Mouse (Mus musculus) embryonic facial prominence, embryonic 15.5 days (tissue): ENCODE measurements around the gene Orai2. TPM values are rescaled to one million over a fixed set of nuclear protein-coding genes. Genes with fewer than 3 reads are reported as not detected.
A peak's percentile ranks its signal among the peaks of the same experiment; 100 is the strongest.

Experiments used
- ATAC-seq: fragments of 200-750 bp; cut with Nextera tagmentation; 2 replicates; pipeline ENCODE4 v1.8.0; 2017; ENCODE audit warnings: low read depth, moderate TSS enrichment; ENCODE audit not compliant: insufficient number of reproducible peaks, low FRiP score, low TSS enrichment
- H3K27ac ChIP-seq: fragments of 300-500 bp; sonication (generic); replicated peaks from 2 replicates; pipeline ENCODE4 v1.5.1; 2015; ENCODE audit warnings: mild to moderate bottlenecking, inconsistent platforms
- H3K27me3 ChIP-seq: fragments of 300-500 bp; sonication (generic); 2 replicates; pipeline ENCODE4 v1.6.1; 2015; ENCODE audit warnings: inconsistent platforms
- H3K36me3 ChIP-seq: fragments of 300-500 bp; sonication (generic); 2 replicates; pipeline ENCODE4 v1.6.1; 2015; ENCODE audit warnings: mild to moderate bottlenecking, inconsistent platforms
- H3K4me1 ChIP-seq: fragments of 300-500 bp; sonication (generic); 2 replicates; pipeline ENCODE4 v1.6.1; 2015; ENCODE audit warnings: inconsistent platforms
- H3K4me2 ChIP-seq: fragments of 300-500 bp; sonication (generic); replicated peaks from 2 replicates; pipeline ENCODE4 v1.6.1; 2015; ENCODE audit warnings: mild to moderate bottlenecking, inconsistent platforms
- H3K4me3 ChIP-seq: fragments of 300-500 bp; sonication (generic); replicated peaks from 2 replicates; pipeline ENCODE4 v1.5.1; 2015; ENCODE audit warnings: mild to moderate bottlenecking, inconsistent platforms
- H3K9ac ChIP-seq: fragments of 300-500 bp; sonication (generic); 2 replicates; pipeline ENCODE4 v1.6.1; 2015; ENCODE audit warnings: inconsistent platforms
- H3K9me3 ChIP-seq: fragments of 300-500 bp; sonication (generic); replicated peaks from 2 replicates; pipeline ENCODE4 v1.6.1; 2016; ENCODE audit warnings: inconsistent platforms
- WGBS: fragments of 180-500 bp; shearing (Covaris S2); methylation state at CpG from one replicate; pipeline ENCODE4 v1.1.7; 2015; 5-methylcytosine and 5-hydroxymethylcytosine counted together
- polyA plus RNA-seq: library from polyadenylated mRNA; unstranded; fragments of >200 nt; fragmentation: Nextera tagmentation; extraction: Ambion mirVana; gene quantifications from 2 replicates; pipeline ENCODE4 v1.2.1, GENCODE M21; 2015

Orai2 gene
- polyA plus RNA-seq, 1 experiment from 2014 or later, result 18.3 TPM

- Histone ChIP-seq H3K27me3 (no peaks in the 10 kb centered on the region), H3K4me2 (peak overlapping the region; percentile 85), H3K27ac (peak overlapping the region; percentile 82; the same call in 1 of the 2 replicates), H3K4me1 (peaks cover 11% of the 10 kb centered on the region), H3K4me3 (peak overlapping the region; percentile 95), H3K36me3 (peaks cover 27% of the 10 kb centered on the region), H3K9ac (no peak overlapping the region), H3K9me3 (no peaks in the 10 kb centered on the region)
- 27% methylated on average over 11 of the region's 11 CpGs for WGBS
- ATAC-seq, result no peak
Observed at GRCm38 (mm10) chr5:136199526-136199925, 29.0 kb upstream of the Orai2 start.

DNA sequence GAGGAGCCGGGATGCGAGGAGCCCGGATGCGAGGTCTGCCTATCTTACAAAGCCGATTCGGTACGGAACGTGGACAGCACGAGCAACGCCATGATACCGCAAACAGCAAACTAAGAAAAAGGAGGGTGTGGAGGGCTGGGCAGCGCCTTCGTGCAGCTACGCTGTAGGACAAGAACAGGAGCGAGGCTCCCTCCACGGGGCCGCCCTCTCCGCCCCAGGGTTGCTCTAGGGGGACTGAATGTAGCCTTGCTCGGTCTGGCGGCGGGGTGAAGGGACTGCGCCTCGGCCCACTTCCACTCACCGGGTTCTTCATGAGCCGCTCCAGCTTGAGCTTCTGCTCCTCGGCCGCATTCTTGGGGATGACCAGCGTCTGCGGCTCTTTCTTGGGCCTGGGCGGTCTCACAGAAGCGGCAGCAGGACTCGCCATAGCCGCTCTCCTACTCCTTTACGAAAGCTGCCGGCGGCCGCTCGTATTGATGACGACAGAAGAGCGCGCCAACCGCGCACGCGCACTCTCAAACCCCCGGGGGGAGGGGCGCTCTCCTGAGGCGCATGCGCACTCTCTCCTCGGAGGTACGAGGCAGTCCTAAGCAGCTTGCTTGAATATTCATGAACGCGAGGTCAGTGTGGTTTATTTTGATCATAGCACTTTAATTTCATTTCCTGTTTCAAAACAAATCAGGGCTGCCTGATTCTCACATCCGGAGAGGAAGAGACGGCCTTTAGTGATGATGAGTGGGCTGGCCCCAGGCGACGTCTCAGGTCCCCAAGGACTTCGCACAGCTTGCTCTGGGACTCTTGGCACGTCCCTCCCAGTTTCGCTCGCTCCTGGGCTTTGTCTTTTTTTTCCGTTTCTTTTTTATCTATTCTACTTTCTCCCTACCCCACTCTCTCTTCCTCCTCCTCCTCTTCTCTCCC lies 28.2 kb upstream of the Orai2 start, which contains the start of gene Prkrip1:
Gene Prkrip1, minus strand, starts transcription at position 490 of the 918 bp plus-strand sequence.
- peak within 1 kb of the TSS; percentile 82 for H3K27ac ChIP-seq
- peak within 1 kb of the TSS; percentile 85 for H3K4me2 ChIP-seq
- H3K9ac ChIP-seq, result peak within 1 kb of the TSS; percentile 87
- peaks cover 35% of the 10 kb centered on the region for H3K36me3 ChIP-seq
- H3K9me3 ChIP-seq, result no peaks in the 10 kb centered on the region
- peak; percentile 88 for ATAC-seq
- no peaks in the 10 kb centered on the region for H3K27me3 ChIP-seq
- H3K4me3 ChIP-seq, result peak within 1 kb of the TSS; percentile 95
- WGBS, result under 1% methylated on average over 62 of the region's 62 CpGs
- H3K4me1 ChIP-seq, result peaks cover 11% of the 10 kb centered on the region

GRCm38 (mm10) chr5:136191870-136192269 lies 21.4 kb upstream of the Orai2 start:
- no peak overlapping the region for H3K4me3 ChIP-seq
- H3K27ac ChIP-seq, result no peak overlapping the region
- peaks cover 86% of the 10 kb centered on the region for H3K36me3 ChIP-seq
- no peaks in the 10 kb centered on the region for H3K4me1 ChIP-seq
- H3K9me3 ChIP-seq, result no peaks in the 10 kb centered on the region
- 80% methylated on average over 7 of the region's 7 CpGs for WGBS
- H3K4me2 ChIP-seq, result no peak overlapping the region
- no peak overlapping the region for H3K9ac ChIP-seq
- ATAC-seq, result no peak
- H3K27me3 ChIP-seq, result no peaks in the 10 kb centered on the region

DNA sequence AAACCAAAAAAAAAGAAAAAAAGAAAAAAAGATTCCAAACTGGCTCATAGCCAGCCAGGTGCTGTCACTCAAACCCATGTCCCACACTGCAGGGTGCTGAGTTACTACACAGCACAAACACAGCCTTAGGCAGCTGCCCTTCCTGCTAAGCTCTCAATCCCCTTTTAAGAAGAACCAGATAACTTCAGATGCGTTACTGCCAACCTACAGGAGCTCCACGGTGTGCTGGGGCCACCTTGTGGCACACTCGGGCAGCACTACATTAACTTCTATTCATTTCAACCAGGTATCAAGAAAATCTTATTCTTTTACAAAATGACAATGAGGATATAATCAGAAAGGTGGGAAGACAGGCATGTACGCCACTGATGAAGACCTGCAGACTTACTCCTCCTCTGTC lies 16.2 kb upstream of the Orai2 start:
- no peaks in the 10 kb centered on the region for H3K4me1 ChIP-seq
- H3K36me3 ChIP-seq, result peaks cover 68% of the 10 kb centered on the region
- no peak overlapping the region for H3K9ac ChIP-seq
- no peaks in the 10 kb centered on the region for H3K27me3 ChIP-seq
- no peaks in the 10 kb centered on the region for H3K9me3 ChIP-seq
- no peak overlapping the region for H3K4me2 ChIP-seq
- WGBS, result 31% methylated on average over 4 of the region's 4 CpGs
- no peak for ATAC-seq
- H3K4me3 ChIP-seq, result no peak overlapping the region
- no peak overlapping the region for H3K27ac ChIP-seq

GRCm38 (mm10) chr5:136183766-136184165 lies 13.3 kb upstream of the Orai2 start:
- WGBS, result 91% methylated on average over 7 of the region's 7 CpGs

DNA sequence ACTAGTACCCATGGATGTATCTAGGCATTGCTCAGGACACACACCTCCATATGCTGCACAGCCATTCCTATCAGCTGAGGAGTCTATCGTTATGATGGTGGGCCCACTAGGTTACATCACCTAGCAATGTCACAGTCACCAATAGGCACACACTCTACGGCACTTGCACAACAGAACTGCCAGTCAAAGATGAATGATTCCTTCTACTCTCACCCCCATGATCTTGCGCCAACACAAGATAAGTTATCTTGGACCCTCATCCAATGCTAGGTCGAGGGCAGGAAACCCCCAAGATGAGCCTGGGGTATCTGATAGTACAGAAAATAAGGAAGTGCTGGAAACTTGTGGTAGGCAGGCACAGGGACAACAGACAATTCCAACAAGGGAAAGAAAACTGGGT lies 12.3 kb upstream of the Orai2 start:
- Histone ChIP-seq H3K4me3 (no peak overlapping the region), H3K9ac (no peak overlapping the region), H3K4me2 (no peak overlapping the region), H3K27me3 (no peaks in the 10 kb centered on the region), H3K27ac (no peak overlapping the region), H3K4me1 (no peaks in the 10 kb centered on the region), H3K9me3 (no peaks in the 10 kb centered on the region), H3K36me3 (peaks cover 73% of the 10 kb centered on the region)
- ATAC-seq, result no peak
- 95% methylated on average over 4 of the region's 4 CpGs for WGBS

More at GRCm38 (mm10) chr5:136183766-136184165, 13.3 kb upstream of the Orai2 start:
- H3K27ac ChIP-seq, result no peak overlapping the region
- no peaks in the 10 kb centered on the region for H3K4me1 ChIP-seq
- H3K4me2 ChIP-seq, result no peak overlapping the region
- no peak overlapping the region for H3K9ac ChIP-seq
- H3K4me3 ChIP-seq, result no peak overlapping the region
- no peaks in the 10 kb centered on the region for H3K9me3 ChIP-seq
- H3K36me3 ChIP-seq, result peaks cover 74% of the 10 kb centered on the region
- no peak for ATAC-seq
- H3K27me3 ChIP-seq, result no peaks in the 10 kb centered on the region

GRCm38 (mm10) chr5:136182049-136182448 lies 11.5 kb upstream of the Orai2 start:
- no peak for ATAC-seq
- H3K4me3 ChIP-seq, result no peak overlapping the region
- no peak overlapping the region for H3K27ac ChIP-seq
- H3K9me3 ChIP-seq, result no peaks in the 10 kb centered on the region
- peaks cover 69% of the 10 kb centered on the region for H3K36me3 ChIP-seq
- 88% methylated on average over 6 of the region's 6 CpGs for WGBS
- H3K9ac ChIP-seq, result no peak overlapping the region
- H3K27me3 ChIP-seq, result no peaks in the 10 kb centered on the region
- no peak overlapping the region for H3K4me2 ChIP-seq
- H3K4me1 ChIP-seq, result no peaks in the 10 kb centered on the region

DNA sequence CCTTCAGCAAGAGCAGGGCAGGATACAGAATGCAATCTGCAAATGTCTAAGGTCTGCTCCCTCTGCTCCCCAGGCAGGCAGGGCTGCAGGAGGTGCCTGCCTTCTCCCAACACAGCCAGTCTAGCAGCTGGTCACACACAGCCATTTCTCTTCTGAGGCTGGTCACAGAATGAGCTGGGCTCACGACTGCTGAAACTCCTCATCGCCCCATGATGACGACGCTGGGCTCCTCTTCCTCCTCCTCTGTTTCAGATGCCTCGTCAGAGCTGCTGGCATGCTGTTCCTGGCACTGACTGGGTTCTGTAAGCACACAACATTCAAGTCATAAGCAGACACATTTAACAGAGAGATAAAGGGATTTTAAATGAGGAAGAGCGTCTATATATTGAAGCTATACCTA lies 10.7 kb upstream of the Orai2 start:
- no peak overlapping the region for H3K27ac ChIP-seq
- no peak overlapping the region for H3K4me3 ChIP-seq
- 88% methylated on average over 6 of the region's 6 CpGs for WGBS
- H3K9me3 ChIP-seq, result no peaks in the 10 kb centered on the region
- no peaks in the 10 kb centered on the region for H3K27me3 ChIP-seq
- H3K9ac ChIP-seq, result no peak overlapping the region
- no peak overlapping the region for H3K4me2 ChIP-seq
- no peaks in the 10 kb centered on the region for H3K4me1 ChIP-seq
- peaks cover 65% of the 10 kb centered on the region for H3K36me3 ChIP-seq
- ATAC-seq, result no peak

DNA sequence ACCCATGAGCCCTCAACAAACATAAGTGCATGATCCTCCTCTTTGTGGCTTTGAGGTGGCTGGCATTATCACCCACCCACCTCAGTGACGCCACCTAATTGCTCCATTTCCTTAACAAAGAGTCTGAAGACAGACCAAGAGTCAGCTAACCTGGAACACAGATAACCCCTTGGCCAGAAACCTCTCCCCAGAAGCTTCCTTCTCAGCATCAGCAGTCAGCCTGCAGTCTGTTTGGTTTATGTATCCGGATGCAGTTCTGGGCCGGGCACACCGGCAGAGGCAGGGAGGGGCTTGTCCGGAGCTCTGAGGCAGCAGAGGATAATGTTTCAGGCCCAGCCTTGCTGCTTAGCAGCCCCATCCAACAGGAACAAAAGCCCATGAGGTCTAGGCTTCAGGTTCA lies 9.1 kb upstream of the Orai2 start:
- no peak overlapping the region for H3K4me2 ChIP-seq
- H3K9ac ChIP-seq, result no peak overlapping the region
- no peak overlapping the region for H3K27ac ChIP-seq
- H3K27me3 ChIP-seq, result no peaks in the 10 kb centered on the region
- ATAC-seq, result no peak
- no peak overlapping the region for H3K4me3 ChIP-seq
- no peaks in the 10 kb centered on the region for H3K9me3 ChIP-seq
- H3K36me3 ChIP-seq, result peaks cover 55% of the 10 kb centered on the region
- WGBS, result 64% methylated on average over 5 of the region's 5 CpGs
- no peaks in the 10 kb centered on the region for H3K4me1 ChIP-seq

DNA sequence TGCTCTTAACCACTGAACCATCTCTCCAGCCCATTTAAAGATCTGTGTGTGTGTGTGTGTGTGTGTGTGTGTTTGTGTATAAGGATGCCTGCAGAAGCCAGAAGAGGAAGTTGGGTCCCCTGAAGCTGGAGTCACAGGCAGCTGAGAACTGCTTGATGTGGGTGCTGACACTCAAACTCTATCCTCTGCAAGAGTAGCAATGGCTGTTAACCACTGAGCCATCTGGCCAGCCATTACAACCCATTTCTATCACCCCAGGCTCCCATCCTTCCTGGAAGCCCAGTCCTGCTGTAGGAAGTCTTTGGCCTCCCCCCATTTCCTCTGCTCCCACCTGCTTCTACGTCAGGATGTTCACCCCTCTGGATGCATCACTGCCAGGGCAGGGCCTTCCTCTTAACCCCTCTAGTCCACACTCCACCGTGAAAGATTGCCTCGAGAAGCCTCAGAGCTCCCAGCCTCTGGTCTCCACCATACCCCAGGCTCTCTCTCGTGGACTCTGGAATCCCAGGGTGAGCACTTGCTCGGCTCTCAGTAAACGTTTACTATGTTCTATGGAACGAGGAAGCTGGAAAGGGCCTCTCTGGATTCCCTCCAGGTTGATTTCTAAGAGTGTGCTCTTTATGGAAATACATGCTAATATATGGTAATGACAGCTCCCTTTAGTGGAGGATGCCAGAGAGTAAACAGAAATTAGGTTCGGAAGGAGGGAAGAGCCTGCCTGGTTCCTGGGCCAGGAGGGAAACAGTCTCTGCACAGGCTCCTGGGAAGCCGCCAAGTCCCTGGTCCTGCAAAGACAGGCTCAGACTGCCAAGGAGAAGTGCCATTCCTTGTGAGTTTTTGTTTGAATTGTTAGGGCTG lies 3.3 kb upstream of the Orai2 start:
- Histone ChIP-seq H3K4me1 (peaks cover 30% of the 10 kb centered on the region), H3K9ac (no peak overlapping the region), H3K36me3 (peaks cover 9% of the 10 kb centered on the region), H3K27me3 (no peaks in the 10 kb centered on the region), H3K4me3 (no peak overlapping the region), H3K27ac (peak overlapping the region; percentile 75), H3K4me2 (no peak overlapping the region; the same call in 1 of the 2 replicates), H3K9me3 (no peaks in the 10 kb centered on the region)
- WGBS, result 28% methylated on average over 9 of the region's 9 CpGs
- ATAC-seq, result 0 out of 2 replicates have a peak, but pooled peaks have one; percentile 13

- WGBS, result 74% methylated on average over 9 of the region's 9 CpGs
- Histone ChIP-seq H3K4me3 (no peak overlapping the region), H3K4me2 (no peak overlapping the region), H3K27ac (no peak overlapping the region), H3K9ac (no peak overlapping the region), H3K9me3 (no peaks in the 10 kb centered on the region; the same call in 1 of the 2 replicates), H3K27me3 (no peaks in the 10 kb centered on the region), H3K4me1 (peaks cover 30% of the 10 kb centered on the region), H3K36me3 (peaks cover 4% of the 10 kb centered on the region)
- ATAC-seq, result no peak
Observed at GRCm38 (mm10) chr5:136172939-136173338, 2.4 kb upstream of the Orai2 start.
